In genomic region chr5:31251541-31252101, GRCm38 (mm10) we compare ENCODE assay signal across 8 mouse cellular contexts. TPM values are rescaled to one million over a fixed set of nuclear protein-coding genes. Genes with fewer than 3 reads are reported as not detected.
DNase-seq lines count a peak whose midpoint lies in the region; ATAC-seq and TF ChIP-seq lines count a peak whose summit lies in the region.

Gene Krtcap3, plus strand, starts transcription at chr5:31251691.

- intact Hi-C loops in gastrocnemius, postnatal 14 days (cut with DNase I; ENCODE audit: low total_unique reads): no loop called here

- peak; percentile 56 for ATAC-seq in hindbrain, embryonic 14.5 days (ENCODE audit: low FRiP score)
- ATAC-seq in limb, embryonic 14.5 days (ENCODE audit: low FRiP score, low read depth): peak; percentile 41; the same call in 1 of the 2 replicates
- ATAC-seq in midbrain, embryonic 13.5 days: peak; percentile 75

- DNase-seq in spleen, adult 2 months (ENCODE audit: low read depth in 1 of 2, low spot score in 2 of 2): peak in 1 of 2 experiments; percentile 9
- DNase-seq in spleen, postnatal 36 days (ENCODE audit: low spot score in 2 of 2): no peak
- peak; percentile 57 for DNase-seq in embryo, embryonic 9.5 days (ENCODE audit: extremely low spot score)
- no peak for DNase-seq in hindbrain, embryonic 14.5 days (ENCODE audit: low spot score)
- DNase-seq in limb, embryonic 14.5 days (ENCODE audit: low spot score): no peak
- peak; percentile 24 for DNase-seq in thymus, postnatal 25 days
- no peak for DNase-seq in gastrocnemius, postnatal 14 days

- H3K9me3 ChIP-seq in hindbrain, embryonic 14.5 days (ENCODE audit: control insufficient read depth, low read length): no peaks in the 10 kb centered on the region
- H3K9me3 ChIP-seq in limb, embryonic 14.5 days (ENCODE audit: control insufficient read depth, low read length): no peaks in the 10 kb centered on the region
- H3K9me3 ChIP-seq in midbrain, embryonic 13.5 days: no peaks in the 10 kb centered on the region

- H3K4me2 ChIP-seq in hindbrain, embryonic 14.5 days (replicated peaks): peak within 1 kb of the TSS; percentile 14; the same call in 1 of the 2 replicates
- H3K4me2 ChIP-seq in limb, embryonic 14.5 days (replicated peaks; ENCODE audit: low read depth, low read length, severe bottlenecking): peak within 1 kb of the TSS; percentile 48
- peak within 1 kb of the TSS; percentile 15 for H3K4me2 ChIP-seq in midbrain, embryonic 13.5 days (replicated peaks)

- peaks cover 3% of the 10 kb centered on the region; the same call in 1 of the 2 replicates for H3K4me1 ChIP-seq in spleen, adult 2 months (ENCODE audit: control insufficient read depth, insufficient read depth, insufficient read length)
- no peaks in the 10 kb centered on the region for H3K4me1 ChIP-seq in hindbrain, embryonic 14.5 days (replicated peaks; ENCODE audit: control insufficient read depth, insufficient read depth, low read length)
- H3K4me1 ChIP-seq in limb, embryonic 14.5 days (ENCODE audit: control insufficient read depth, insufficient read depth, low read length): peaks cover 23% of the 10 kb centered on the region
- peaks cover 9% of the 10 kb centered on the region for H3K4me1 ChIP-seq in midbrain, embryonic 13.5 days (replicated peaks)

- H3K27ac ChIP-seq in spleen, adult 2 months (ENCODE audit: insufficient read depth, low read length): no peak within 1 kb of the TSS
- no peak within 1 kb of the TSS for H3K27ac ChIP-seq in hindbrain, embryonic 14.5 days
- peak within 1 kb of the TSS; percentile 61 for H3K27ac ChIP-seq in limb, embryonic 14.5 days (replicated peaks; ENCODE audit: low read depth, low read length)
- no peak within 1 kb of the TSS for H3K27ac ChIP-seq in midbrain, embryonic 13.5 days

- no peaks in the 10 kb centered on the region for H3K27me3 ChIP-seq in spleen, adult 2 months (ENCODE audit: control insufficient read depth, insufficient read depth, low read length)
- no peaks in the 10 kb centered on the region for H3K27me3 ChIP-seq in hindbrain, embryonic 14.5 days (ENCODE audit: control insufficient read depth, insufficient read depth, low read length)
- no peaks in the 10 kb centered on the region for H3K27me3 ChIP-seq in limb, embryonic 14.5 days (ENCODE audit: control insufficient read depth, insufficient read depth, low read length)
- H3K27me3 ChIP-seq in midbrain, embryonic 13.5 days: no peaks in the 10 kb centered on the region

- peak within 1 kb of the TSS; percentile 58; the same call in 1 of the 2 replicates for H3K4me3 ChIP-seq in spleen, adult 2 months (ENCODE audit: extremely low read depth, insufficient read depth, insufficient read length)
- no peak within 1 kb of the TSS for H3K4me3 ChIP-seq in hindbrain, embryonic 14.5 days (replicated peaks; ENCODE audit: low read length)
- H3K4me3 ChIP-seq in limb, embryonic 14.5 days (replicated peaks; ENCODE audit: low read length): peak within 1 kb of the TSS; percentile 33
- H3K4me3 ChIP-seq in midbrain, embryonic 13.5 days (replicated peaks): no peak within 1 kb of the TSS

- H3K36me3 ChIP-seq in spleen, adult 2 months (ENCODE audit: control insufficient read depth, insufficient read depth, low read length): peaks cover 54% of the 10 kb centered on the region
- peaks cover 98% of the 10 kb centered on the region for H3K36me3 ChIP-seq in hindbrain, embryonic 14.5 days (replicated peaks; ENCODE audit: control insufficient read depth, insufficient read depth)
- H3K36me3 ChIP-seq in limb, embryonic 14.5 days (ENCODE audit: control insufficient read depth, insufficient read depth, low read length): peaks cover 83% of the 10 kb centered on the region
- peaks cover 99% of the 10 kb centered on the region for H3K36me3 ChIP-seq in midbrain, embryonic 13.5 days

- no peak for TF ChIP-seq POLR2A in spleen, adult 2 months (IDR thresholded peaks at IDR 0.05; ENCODE audit: low read depth, low read length)
- TF ChIP-seq POLR2A in limb, embryonic 14.5 days (IDR thresholded peaks at IDR 0.05; ENCODE audit: borderline replicate concordance, extremely low read depth, insufficient read depth, insufficient read length): no peak

- H3K9ac ChIP-seq in hindbrain, embryonic 14.5 days: no peak within 1 kb of the TSS
- H3K9ac ChIP-seq in limb, embryonic 14.5 days (ENCODE audit: low read depth, low read length, severe bottlenecking): peak within 1 kb of the TSS; percentile 45
- peak within 1 kb of the TSS; percentile 41; the same call in 1 of the 2 replicates for H3K9ac ChIP-seq in midbrain, embryonic 13.5 days (replicated peaks)

- whole genome bisulfite sequencing in spleen, adult 2 months: 73% methylated on average over 44 of the region's 47 CpGs
- WGBS in hindbrain, embryonic 14.5 days: 18% methylated on average over 47 of the region's 47 CpGs
- WGBS in limb, embryonic 14.5 days: 6% methylated on average over 41 of the region's 47 CpGs
- WGBS in midbrain, embryonic 13.5 days: 13% methylated on average over 45 of the region's 47 CpGs

- no peak for TF ChIP-seq CTCF in spleen, adult 2 months (IDR thresholded peaks at IDR 0.05; ENCODE audit: extremely low read depth, insufficient read depth, insufficient read length, insufficient replicate concordance)

RNA-seq across cellular contexts. Expression of gene Krtcap3, which starts in this region (rescaled TPM):
- polyA plus RNA-seq in spleen, adult 2 months (2012; rRNA removed): 25.0 and 37.0 TPM in 2 replicates
- 2.9 and 4.2 TPM in 2 replicates for polyA plus RNA-seq in hindbrain, embryonic 14.5 days (2014; fragmentation: Nextera tagmentation; extraction: Ambion mirVana)
- 25.2 and 31.4 TPM in 2 replicates for polyA plus RNA-seq in limb, embryonic 14.5 days (2012; rRNA removed)
- polyA plus RNA-seq in limb, embryonic 14.5 days (2014; fragmentation: Nextera tagmentation; extraction: Ambion mirVana): 10.2 and 16.4 TPM in 2 replicates
- 1.7 and 3.4 TPM in 2 replicates for polyA plus RNA-seq in midbrain, embryonic 13.5 days (2015; fragmentation: Nextera tagmentation; extraction: Ambion mirVana)
- 1 to 10 TPM in 1 of 2 experiments, under 1 TPM in 1; 0.47 to 1.9 TPM for total RNA-seq in gastrocnemius, postnatal 14 days (2021)

Comparison
In these comparisons a context has a peak if more than half of its experiments do, and no peak if none do; other contexts are left out.
1. DNase-seq: peak in embryo, embryonic 9.5 days (single experiment) and thymus, postnatal 25 days (single experiment); none in spleen, postnatal 36 days (0 of 2), hindbrain, embryonic 14.5 days (single experiment), limb, embryonic 14.5 days (single experiment) and gastrocnemius, postnatal 14 days (single experiment).
2. H3K4me3 ChIP-seq: peak in spleen, adult 2 months (single experiment) and limb, embryonic 14.5 days (single experiment); none in hindbrain, embryonic 14.5 days (single experiment) and midbrain, embryonic 13.5 days (single experiment).
3. Peak in every context shown above with its lines, with median percentiles within 50 percentile points of each other: ATAC-seq and H3K4me2 ChIP-seq.